Mouse (Mus musculus): Measurements from ENCODE around the gene Rasa4. TPM values are rescaled to one million over a fixed set of nuclear protein-coding genes. Genes with fewer than 3 reads are reported as not detected.
A peak's percentile ranks its signal among the peaks of the same experiment; 100 is the strongest.
"Not testable (repeated sequence)": the region's sequence is repeated elsewhere in the genome, so short reads cannot be mapped to it uniquely, and the experiment has no call there.

The Rasa4 gene
- 1 to 10 TPM; 4.3 to 8.5 TPM for total RNA-seq (2021)
- long read RNA-seq, partial matches to known transcripts, result 0 of 6 reads
- long read RNA-seq, other reads (novel, unspliced or antisense), result 3 of 6 reads

GRCm38 (mm10) chr5:136083669-136084107 lies at the start of gene Rasa4:
Gene Rasa4 (plus strand): TSS chr5:136083916.
- DNase-seq (ENCODE audit: low spot score in 2 of 2), result peak; percentile 87 to 92

- no peak for DNase-seq (ENCODE audit: low spot score in 2 of 2)
Measured at GRCm38 (mm10) chr5:136034868-136035267, 48.8 kb upstream of the Rasa4 start.

- no peak for DNase-seq (ENCODE audit: low spot score in 2 of 2)
Measured at GRCm38 (mm10) chr5:136035285-136035684, 48.4 kb upstream of the Rasa4 start.

- DNase-seq (ENCODE audit: low spot score in 2 of 2), result no peak
Measured at GRCm38 (mm10) chr5:136036667-136037066, 47.0 kb upstream of the Rasa4 start.

- no peak for DNase-seq (ENCODE audit: low spot score in 2 of 2)
Measured at GRCm38 (mm10) chr5:136038258-136039214, 45.2 kb upstream of the Rasa4 start, which contains the start of gene Upk3b. Gene Upk3b (plus strand): TSS chr5:136038496.

- DNase-seq (ENCODE audit: low spot score in 2 of 2), result no peak
Measured at GRCm38 (mm10) chr5:136040210-136040609, 43.5 kb upstream of the Rasa4 start.

- no peak for DNase-seq (ENCODE audit: low spot score in 2 of 2)
Measured at GRCm38 (mm10) chr5:136041260-136041659, 42.5 kb upstream of the Rasa4 start.

GRCm38 (mm10) chr5:136041666-136042065 lies 42.0 kb upstream of the Rasa4 start:
- no peak for DNase-seq (ENCODE audit: low spot score in 2 of 2)

- peak in 1 of 2 experiments; percentile 41 for DNase-seq (ENCODE audit: low spot score in 2 of 2)
Measured at GRCm38 (mm10) chr5:136044865-136045264, 38.9 kb upstream of the Rasa4 start.

- peak in 1 of 2 experiments; percentile 29 for DNase-seq (ENCODE audit: low spot score in 2 of 2)
Measured at GRCm38 (mm10) chr5:136045408-136045807, 38.3 kb upstream of the Rasa4 start.

GRCm38 (mm10) chr5:136045987-136046386 lies 37.7 kb upstream of the Rasa4 start:
- peak; percentile 88 to 90 for DNase-seq (ENCODE audit: low spot score in 2 of 2)

- not testable (repeated sequence) for DNase-seq (ENCODE audit: low spot score in 2 of 2)
Measured at GRCm38 (mm10) chr5:136048541-136048940, 35.2 kb upstream of the Rasa4 start.

- DNase-seq (ENCODE audit: low spot score in 2 of 2), result no peak
Measured at GRCm38 (mm10) chr5:136049926-136050325, 33.8 kb upstream of the Rasa4 start.

- DNase-seq (ENCODE audit: low spot score in 2 of 2), result peak; percentile 26 to 31
Measured at GRCm38 (mm10) chr5:136051231-136052085, 32.3 kb upstream of the Rasa4 start.

GRCm38 (mm10) chr5:136052861-136053655 lies 30.7 kb upstream of the Rasa4 start:
- no peak for DNase-seq (ENCODE audit: low spot score in 2 of 2)

GRCm38 (mm10) chr5:136054301-136055077 lies 29.2 kb upstream of the Rasa4 start, which contains the start of gene Upk3bl:
Gene Upk3bl (plus strand): TSS chr5:136054492.
- DNase-seq (ENCODE audit: low spot score in 2 of 2), result no peak

GRCm38 (mm10) chr5:136056062-136056461 lies 27.7 kb upstream of the Rasa4 start:
- DNase-seq (ENCODE audit: low spot score in 2 of 2), result no peak

GRCm38 (mm10) chr5:136057085-136057484 lies 26.6 kb upstream of the Rasa4 start:
- no peak for DNase-seq (ENCODE audit: low spot score in 2 of 2)

- peak; percentile 87 for DNase-seq (ENCODE audit: low spot score in 2 of 2)
Measured at GRCm38 (mm10) chr5:136061567-136061966, 22.1 kb upstream of the Rasa4 start.

- no peak for DNase-seq (ENCODE audit: low spot score in 2 of 2)
Measured at GRCm38 (mm10) chr5:136063920-136064319, 19.8 kb upstream of the Rasa4 start.
